Mouse (Mus musculus): Measurements from ENCODE around the gene Mif4gd.
"Not testable (repeated sequence)": the region's sequence is repeated elsewhere in the genome, so short reads cannot be mapped to it uniquely, and the experiment has no call there.

The Mif4gd gene

DNA sequence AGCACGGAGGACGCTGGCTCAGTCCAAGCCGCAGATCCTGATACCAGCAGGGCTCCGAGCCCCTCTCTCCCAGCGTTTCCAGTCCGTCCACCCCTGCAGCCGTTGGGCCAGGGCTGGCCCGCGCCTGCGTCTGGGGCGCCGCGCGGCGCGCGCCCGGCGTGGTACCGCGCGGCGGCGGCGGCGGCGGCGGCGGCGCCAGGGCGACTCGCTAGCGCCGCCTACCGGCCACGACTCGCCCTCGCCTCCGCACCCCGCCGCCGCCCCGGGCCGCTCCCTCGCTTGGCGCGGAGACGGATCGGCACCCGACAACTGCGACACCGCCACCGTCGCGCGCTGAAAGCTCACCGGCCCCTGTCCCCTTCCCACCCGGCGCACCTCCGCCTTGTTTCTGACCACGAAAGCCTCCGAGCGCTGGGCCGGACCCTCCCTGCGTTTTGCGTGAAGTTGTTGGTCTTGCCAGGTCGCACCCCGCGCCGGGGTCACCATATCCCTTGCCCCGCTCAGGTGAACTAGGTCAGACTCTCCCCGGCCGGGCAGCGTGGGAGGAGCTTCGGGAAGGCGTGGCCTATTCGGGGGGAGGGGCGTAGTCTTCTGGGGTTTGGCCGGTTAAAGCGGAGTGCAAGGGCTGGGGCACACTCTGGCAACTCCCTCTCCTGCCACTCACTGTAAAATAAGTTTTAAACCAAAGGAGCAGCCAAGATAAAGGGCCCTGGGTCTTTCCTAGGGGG lies at the start of gene Mif4gd:
Gene Mif4gd, minus strand, starts transcription at position 560 of the 728 bp plus-strand sequence.
- DNase-seq = peak; percentile 84

DNA sequence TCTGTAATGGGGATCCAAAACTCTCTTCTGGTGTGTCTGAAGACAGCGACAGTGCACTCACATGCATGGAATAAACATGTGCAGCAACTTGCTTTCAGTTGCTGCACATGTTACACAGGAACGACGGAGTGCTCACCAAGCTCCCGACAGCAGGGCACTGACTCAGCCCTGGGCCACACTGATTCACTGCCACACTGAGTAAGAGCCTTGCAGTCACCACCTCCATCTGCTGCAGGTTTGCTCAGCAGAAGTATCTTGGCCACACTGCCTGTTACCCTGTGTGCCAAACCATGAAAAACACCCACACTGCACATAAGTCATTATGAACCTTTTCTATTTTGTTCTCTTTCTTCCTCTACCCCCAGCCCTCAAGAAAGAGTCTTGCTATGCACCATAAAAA lies 47.6 kb upstream of the Mif4gd start:
- DNase-seq = peak; percentile 78

DNA sequence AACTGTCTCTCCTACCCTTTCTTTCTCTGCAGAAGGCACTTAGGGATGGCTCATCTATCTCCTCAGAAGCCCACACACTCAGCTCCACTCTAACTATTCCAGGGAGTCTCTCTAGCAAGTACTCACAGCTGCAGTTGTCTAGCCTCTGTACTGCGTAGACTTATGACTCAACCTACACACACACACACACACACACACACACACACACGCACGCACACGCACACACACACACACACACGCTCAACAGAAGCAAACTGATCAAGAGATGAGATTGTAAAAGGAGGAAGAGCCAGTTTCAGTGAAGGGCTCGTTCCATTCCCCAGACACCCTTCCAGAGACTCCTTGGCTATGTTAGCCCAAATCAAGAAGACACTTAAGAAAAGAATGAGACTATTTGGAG lies 45.8 kb upstream of the Mif4gd start:
- no peak for DNase-seq

DNA sequence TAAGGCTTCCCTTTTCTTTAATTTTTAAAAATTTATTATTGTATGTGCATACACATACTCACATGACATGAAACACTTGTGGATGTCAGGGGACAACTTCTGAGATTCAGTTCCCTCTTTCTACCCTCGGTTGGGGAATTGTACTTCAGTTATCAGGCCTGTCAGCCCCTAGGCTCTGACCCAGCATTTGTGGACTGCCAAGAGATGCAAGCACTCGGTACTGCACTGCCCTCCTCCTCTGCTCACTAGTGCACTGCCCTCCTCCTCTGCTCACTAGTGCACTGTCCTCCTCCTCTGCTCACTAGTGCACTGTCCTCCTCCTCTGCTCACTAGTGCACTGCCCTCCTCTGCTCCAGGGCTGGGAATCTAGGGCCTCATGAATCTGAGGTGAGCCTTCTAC lies 41.4 kb upstream of the Mif4gd start:
- DNase-seq = no peak

DNA sequence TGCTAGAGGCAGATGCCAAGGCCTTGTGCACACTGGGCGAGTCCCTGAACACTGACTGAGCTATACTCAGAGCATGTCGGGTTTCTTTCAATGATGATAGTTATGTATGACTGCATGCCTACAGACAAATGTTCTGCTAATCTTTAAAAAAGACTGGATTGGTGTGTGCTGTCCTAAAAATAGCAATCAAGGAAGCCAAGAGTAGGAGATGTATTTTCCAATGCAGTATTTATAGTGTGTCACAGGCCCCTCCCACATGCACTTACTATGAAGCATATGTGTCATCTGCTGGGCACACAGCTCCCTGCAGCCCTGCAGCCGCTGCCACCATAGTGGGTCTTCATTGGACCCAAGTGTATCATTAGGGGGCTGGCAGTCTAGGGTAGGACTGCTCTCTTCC lies 40.4 kb upstream of the Mif4gd start:
- peak; percentile 61 for DNase-seq

DNA sequence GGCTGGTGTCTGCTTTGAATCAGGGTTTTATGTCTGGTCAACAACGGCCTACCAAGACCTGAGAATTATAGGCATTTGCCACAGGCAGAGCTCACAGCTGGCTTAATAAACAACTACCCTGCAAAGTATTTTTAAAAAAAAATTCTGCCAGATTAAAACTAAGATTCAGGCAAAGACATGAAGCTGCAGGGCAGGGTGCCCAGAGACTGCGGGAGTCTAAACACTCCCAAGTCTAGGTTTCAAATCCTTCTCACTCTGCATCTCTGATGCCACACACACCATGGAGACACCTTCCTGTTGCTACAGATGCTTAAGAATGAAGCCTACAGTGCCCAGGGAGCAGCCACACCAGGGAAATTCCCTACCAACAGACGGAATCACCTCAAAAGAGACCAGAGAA lies 38.9 kb upstream of the Mif4gd start:
- no peak for DNase-seq

DNA sequence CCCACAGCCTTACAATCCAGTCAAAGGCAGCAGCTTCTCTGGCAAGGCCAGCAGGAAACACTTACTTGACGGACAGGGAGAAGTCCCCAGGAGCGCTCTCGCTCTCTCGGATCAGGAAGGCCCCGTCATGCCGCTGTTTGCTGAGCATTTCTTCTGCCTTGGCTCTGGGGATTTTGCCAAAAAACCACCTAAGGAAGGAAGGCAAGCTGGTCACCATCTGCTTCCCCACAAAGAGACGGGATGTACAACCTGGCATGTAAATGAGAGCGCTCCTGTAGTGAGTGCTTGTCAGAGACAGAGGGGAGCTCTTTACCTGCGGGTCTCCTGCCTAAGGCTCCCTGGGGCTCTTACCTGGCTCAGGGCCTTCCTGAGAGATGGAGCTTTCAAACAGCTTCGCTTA lies 36.9 kb upstream of the Mif4gd start:
- peak; percentile 70 for DNase-seq

DNA sequence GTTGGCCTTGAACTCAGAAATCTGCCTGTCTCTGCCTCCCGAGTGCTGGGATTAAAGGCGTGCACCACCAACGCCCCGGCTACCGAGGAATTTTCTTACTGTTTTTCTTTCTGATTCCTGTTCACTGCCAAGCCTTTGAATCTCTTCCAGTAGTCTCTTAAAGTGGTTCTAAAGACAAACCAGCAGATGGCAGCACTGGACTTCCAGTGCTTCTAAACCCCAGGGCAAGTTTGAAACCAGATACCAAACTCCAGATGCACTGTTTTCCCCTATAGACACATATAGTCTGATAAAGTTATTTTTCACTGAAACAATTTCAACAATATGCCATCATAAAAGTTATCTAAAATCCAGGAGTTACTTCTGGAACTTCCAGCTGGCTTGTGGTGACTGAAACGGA lies 34.7 kb upstream of the Mif4gd start:
- DNase-seq = peak; percentile 69

DNA sequence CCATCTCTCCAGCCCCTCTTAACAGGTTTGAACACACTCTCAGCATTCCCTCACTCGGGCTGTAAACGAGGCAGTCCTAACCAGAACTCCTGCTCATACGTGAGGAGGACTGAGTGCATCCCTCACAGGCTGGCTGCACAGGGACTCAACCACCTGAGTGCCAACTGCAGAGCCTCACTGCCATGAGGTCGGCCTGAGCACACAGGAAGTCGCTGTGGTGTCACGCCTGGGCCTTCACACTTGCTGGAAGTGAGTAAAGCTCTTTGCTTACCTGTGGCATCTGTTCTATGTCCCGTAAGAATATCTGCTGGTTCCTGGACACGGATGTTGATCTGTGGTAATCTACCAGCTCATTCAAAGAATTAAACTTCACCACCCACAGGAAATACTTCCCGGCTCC lies 33.7 kb upstream of the Mif4gd start:
- DNase-seq = no peak

DNA sequence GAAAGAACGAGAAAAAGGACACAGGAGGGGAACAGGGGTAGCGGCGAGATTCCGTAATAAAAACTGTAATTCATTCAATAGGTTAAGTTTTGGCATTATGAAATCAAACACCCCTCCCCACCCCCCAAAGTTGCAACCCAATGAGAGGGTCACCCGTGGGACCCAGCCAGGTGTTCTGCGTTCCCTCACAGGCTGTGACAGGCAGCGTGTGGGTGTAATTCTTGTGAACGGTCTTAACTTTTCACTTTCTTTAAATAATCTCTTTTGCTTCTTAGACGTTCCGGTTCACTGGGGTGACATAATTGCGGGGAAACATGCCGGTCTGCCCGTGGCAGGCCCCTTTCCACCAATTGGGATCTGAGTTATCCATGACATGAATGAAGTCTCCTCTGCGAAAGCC lies 32.7 kb upstream of the Mif4gd start:
- not testable (repeated sequence) for DNase-seq

DNA sequence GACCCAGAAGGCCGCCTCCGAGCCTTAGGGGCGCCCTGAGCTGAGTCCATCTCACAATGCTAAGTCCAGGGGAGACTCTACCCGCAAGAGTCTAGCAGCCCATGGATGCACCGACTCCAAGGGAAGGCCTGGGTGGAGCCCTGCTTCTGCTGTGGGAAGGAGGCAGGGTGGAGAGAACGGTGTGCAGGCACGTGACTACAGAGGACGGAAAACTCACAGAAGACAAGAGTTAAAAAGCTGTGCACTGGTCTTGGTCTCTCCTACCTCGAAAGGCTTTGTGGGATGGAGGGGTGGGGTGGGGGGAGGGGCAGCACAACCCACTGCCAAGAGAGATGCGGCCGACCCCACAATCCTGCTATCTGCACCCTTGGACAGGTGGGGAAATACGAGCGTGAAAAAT lies 31.5 kb upstream of the Mif4gd start:
- no peak for DNase-seq

DNA sequence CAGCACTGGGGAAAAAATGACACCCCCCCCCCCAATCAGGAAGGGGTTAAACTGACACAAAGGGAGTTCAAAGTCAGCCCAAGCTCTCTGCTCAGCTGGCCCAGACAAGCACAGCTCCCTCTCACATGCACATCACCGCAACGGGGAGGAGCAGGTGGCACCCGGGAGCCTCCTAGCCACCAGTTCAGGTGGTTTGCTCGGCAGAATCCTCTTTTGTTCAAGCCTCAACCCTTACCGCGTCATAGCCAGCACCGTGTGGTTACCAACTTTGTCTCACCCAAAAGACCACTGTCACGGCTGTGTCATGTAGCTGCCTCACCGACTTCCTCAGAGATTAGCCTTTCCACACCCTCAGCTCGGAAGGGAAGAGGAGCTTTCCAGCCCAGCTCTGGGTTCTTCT lies 30.5 kb upstream of the Mif4gd start:
- no peak for DNase-seq

DNA sequence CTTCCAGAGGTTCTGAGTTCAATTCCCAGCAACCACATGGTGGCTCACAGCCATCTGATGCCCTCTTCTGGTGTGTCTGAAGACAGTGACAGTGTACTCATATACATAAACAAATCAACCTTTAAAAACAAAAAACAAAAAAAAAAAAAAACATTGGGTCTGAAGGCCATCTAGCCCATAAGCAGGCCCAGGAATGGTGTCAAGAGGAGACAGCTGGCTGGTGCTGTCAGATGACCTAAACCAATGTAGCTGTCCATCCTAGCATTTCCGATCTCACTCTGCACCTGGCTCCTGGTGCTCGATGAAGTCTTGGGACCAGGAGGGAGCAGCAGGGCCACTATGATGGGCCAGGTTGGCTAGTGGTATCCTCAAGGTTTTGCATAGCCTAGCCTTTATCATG lies 29.9 kb upstream of the Mif4gd start:
- no peak for DNase-seq

DNA sequence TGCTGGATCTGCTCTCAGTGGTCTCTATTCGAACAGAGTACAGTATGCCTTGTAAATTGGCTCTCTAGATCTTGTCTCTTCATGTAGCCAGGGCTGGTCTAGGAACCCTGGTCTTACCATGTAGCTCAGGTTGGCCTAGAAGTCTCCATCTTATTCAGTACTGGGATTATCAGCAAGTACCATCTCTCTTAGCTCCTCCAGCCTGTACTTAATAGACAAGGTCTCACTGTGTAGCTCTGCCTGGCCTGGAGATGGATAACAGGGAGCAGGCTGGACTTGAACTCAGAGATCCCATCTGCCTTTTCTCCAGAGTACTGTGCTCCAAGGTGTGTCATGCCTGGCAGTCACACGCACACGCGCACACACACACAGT lies 28.9 kb upstream of the Mif4gd start:
- no peak for DNase-seq

DNA sequence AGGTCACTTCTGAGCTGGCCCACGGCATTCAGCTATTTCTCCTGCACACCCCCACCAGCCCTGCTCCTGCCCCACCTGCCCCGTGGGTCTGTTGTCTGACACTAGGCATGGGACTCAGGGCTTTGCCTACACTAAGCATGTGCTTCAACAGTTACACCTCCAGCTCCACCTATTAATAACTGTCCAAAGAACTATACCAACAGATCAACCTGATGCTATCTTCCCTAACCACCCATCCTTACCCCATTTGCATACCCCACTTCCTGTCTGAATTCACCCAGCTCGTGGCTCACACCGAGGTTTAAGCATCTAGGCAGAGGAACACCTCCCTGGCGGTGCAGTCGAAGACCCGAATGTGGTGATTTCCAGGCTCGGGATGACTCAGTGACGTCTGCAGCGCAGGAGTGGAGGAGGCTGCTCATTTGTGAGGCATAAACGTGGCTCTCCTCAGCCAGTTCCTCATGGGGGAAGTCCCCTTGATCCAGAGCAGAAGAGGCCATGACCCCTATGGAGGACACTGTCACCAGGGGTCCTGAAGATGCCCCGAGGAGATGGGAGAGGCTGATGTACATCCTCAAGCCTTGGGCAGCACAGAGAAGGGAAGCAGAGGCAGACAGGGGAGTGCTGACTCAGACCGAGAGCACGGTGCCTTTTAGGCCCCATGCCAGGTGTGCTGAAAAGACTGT lies 28.4 kb upstream of the Mif4gd start:
- DNase-seq = no peak

DNA sequence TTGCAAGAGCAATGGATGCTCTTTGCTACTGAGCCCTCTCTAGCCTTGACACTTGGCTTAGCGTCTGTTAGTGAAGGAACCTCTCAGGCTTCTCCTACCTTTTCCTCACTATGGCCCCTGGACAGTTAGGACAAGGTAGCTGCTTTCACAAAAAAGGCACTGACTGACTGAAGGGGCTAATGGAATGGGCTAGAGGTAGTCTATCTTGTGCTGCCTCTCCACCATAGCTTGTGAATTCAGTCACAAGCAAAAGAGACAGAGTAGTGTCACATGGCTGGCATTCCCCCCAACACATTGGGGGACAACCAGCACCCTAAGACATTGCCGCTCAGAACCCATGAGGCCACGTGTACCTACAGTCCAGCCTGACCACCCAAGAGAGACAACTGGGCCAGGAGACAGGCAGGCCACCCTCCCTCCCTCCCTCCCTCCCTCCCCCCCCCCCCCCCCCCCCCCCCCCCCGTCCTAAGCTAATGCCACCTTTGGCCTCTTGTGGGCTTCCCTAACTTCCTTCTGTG lies 27.6 kb upstream of the Mif4gd start:
- no peak for DNase-seq

DNA sequence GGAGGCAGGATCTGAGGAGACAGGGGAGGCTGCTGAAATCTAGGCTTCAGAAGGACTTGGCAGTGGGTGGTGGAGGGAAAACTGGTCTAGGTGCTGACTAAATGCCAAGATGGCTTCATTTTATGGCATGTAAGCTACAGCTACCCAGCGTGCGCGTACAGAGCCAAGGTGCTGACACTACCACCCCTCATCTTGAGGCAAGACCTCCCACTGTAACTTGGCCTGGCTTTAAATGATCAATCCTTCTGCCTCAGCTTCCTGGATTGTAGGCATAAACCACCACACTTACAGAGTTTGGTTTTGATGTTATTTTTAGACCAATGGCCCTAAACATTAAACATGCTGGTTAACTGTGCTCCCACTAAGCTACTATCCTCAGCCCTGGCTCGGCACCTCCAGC lies 26.8 kb upstream of the Mif4gd start:
- DNase-seq = no peak

DNA sequence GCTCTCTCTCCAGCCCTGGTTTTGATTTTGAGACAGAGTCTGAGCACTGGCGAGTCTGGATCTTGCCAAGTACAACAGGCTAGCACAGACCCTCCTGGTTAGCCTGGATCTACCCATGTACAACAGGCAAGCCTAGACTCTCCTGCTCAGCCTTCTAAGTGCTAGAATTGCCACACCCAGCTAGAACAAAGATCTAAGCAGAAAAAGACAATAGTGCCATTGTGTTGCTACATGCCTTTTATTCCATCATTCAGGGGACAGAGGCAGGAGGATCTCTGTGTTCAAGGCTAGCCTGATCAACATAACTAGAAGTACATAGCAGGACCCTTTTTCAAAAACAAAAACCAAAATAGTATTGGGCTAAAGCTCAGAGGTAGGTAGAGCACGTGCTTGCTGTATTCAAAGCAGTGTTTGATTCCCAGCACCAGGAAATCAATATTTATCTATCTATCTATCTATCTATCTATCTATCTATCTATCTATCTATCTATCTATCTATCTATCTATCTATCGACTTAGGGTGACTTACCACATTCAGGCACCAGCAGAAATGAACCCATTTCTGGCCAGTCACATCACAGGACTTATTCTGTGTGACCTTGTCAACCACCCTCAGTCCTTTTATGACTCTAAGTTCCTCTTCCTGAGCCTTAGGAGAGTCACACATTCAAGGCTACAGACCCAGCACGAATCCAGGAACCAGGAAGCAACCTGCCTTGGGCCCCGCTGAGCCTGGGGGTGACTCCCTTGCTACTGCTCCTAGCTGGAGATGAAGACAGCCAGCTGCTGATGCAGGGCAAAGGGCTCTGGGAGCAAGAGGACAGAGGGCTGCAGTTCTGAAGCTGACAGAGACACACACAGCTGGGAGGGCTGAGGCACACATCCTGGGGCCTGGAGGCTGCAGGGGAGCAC lies 26.0 kb upstream of the Mif4gd start:
- no peak for DNase-seq

DNA sequence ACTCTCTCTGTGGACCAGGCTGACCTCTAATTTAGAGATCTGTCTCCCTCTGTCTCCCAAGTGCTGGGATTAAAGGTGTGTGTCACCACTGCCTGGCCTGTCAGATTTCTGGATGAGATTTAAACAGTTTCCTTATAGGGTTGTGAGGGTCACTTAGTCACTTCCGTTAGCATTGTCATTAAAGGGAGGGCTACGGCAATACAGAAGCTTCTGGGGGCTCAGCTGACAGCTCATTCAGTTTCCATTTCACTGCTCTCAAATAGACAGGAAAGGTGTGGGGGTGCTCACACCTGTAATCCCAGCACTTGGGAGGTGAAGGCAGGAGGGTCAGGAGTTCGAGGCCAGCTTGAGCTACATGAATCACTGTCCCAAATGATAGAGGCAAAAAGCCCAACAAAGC lies 24.2 kb upstream of the Mif4gd start:
- no peak for DNase-seq

DNA sequence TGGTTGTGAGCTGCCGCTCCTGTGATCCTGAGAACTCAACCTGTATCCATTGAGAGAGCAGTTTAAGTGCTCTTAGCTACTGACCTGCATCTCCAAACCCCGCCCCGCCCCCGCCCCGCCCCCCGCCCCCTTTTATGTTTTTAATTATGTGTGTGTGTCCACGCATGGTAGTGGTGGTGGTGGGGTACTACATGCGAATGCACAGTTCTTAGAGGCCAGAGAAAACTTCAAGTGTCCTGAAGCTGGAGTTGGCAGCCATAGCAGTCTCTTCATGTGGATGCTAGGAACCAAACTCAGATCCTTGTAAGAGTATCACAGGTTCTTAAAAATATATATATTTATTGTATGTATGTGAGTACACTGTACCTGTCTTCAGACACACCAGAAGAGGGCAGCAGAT lies 22.7 kb upstream of the Mif4gd start:
- no peak for DNase-seq

DNA sequence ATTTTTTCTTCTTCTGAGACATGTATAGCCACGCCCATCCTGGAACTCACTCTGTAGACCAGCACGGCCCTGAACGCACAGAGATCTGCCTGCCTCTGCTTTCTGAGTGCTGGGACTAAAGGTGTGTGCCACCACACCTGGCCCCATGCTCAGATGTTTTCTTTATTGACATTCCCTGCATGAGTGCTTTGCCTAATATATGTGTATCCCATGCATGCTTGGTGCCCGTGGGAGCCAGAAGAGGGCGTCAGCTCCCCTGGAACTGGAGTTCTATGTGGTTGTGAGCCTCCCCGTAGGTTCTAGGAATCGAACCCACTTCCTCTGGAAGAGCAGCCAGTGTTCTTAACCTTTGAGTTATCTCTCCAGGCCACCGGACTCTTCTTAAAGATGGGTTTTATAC lies 22.3 kb upstream of the Mif4gd start:
- no peak for DNase-seq

DNA sequence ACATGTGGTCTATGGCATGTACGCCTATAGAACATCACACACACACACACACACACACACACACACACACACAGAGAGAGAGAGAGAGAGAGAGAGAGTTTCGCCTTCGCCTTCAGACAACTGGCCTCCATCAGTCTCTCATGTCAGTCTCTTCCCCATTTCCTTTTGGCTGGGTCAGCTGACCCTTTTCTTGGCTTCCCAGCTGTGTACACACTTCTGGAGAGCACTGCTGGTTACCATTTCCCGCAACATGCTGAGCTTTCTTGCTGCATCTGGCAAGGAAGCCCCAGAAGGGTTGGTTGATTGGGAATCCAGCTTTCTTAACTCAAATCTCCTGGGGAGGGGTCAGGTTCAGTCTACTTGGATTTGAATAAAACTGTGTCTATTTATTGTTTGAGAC lies 21.3 kb upstream of the Mif4gd start:
- DNase-seq = no peak

DNA sequence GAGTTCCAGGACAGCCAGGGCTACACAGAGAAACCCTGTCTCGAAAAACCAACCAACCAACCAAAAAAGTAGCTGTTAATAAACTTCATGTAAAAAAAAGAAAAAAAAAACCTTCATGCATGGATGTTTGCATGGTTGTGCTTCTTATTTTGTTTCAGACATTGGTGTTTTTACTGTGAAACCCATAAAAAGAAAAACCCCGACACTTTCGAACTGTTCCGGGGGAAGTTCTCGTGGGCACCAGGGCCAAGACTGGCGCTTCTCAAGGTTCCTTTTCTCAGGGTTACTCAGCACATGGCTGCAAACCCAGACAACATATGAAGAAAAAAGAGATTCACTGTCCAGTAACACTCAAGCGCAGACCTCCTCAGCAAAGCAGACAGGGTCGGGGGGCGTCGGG lies 20.1 kb upstream of the Mif4gd start:
- DNase-seq = no peak

DNA sequence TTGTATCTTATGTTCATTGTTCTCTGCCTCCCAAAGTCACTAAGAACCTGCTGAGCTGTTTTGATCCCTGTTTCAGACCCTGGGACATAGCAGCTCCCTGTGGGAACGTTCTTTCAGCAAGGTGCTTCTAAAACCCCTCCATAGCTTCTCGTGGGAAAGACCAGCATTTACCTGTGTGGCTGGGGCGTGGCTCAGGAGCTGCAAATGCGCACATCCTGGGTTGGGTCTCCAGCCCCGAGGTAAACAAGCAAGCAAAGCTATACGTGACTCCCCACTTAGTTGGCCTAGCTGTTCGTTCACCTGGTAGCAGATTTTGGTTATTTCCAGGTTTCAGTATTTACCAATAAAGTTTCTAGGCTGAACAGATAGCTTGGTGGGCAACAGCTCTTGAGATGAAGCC lies 19.5 kb upstream of the Mif4gd start:
- no peak for DNase-seq
